Mouse (Mus musculus) liver, adult 2 months (tissue): ENCODE data around the gene G430095P16Rik. TPM values are rescaled to one million over a fixed set of nuclear protein-coding genes. Genes with fewer than 3 reads are reported as not detected.

Experiments
- DNase-seq: peaks from one replicate; pipeline ENCODE4 v3.0.0-alpha.2; 2011; ENCODE audit warnings: low read depth, low spot score; ENCODE audit errors: extremely low read depth
- H3K27ac ChIP-seq: fragments of 200-500 bp; replicated peaks from 2 replicates; pipeline ENCODE4 v1.5.1; 2012; ENCODE audit warnings: low read depth, mild to moderate bottlenecking, control low read depth, inconsistent platforms, low read length; ENCODE audit not compliant: insufficient read depth
- H3K27me3 ChIP-seq: fragments of 200-500 bp; 2 replicates; pipeline ENCODE4 v1.6.1; 2012; ENCODE audit warnings: mild to moderate bottlenecking, moderate library complexity, low read length, inconsistent platforms; ENCODE audit not compliant: control insufficient read depth, insufficient read depth
- H3K36me3 ChIP-seq: fragments of 200-500 bp; 2 replicates; pipeline ENCODE4 v1.6.1; 2012; ENCODE audit warnings: low read length, inconsistent platforms; ENCODE audit not compliant: control insufficient read depth, insufficient read depth
- H3K4me1 ChIP-seq: fragments of 200-500 bp; 2 replicates; pipeline ENCODE4 v1.6.1; 2011; ENCODE audit warnings: low read length; ENCODE audit not compliant: control insufficient read depth, insufficient read depth
- H3K4me3 ChIP-seq: fragments of 200-500 bp; 2 replicates; pipeline ENCODE4 v1.5.1; 2011; ENCODE audit warnings: low read depth, mild to moderate bottlenecking, control low read depth, low read length, moderate library complexity; ENCODE audit not compliant: insufficient read depth
- H3K79me2 ChIP-seq: fragments of 200-500 bp; 2 replicates; pipeline ENCODE4 v1.6.1; 2012; ENCODE audit warnings: inconsistent platforms, mild to moderate bottlenecking, low read length, moderate library complexity; ENCODE audit not compliant: control insufficient read depth, insufficient read depth
- H3K9ac ChIP-seq: fragments of 200-500 bp; 2 replicates; pipeline ENCODE4 v1.6.1; 2012; ENCODE audit warnings: low read depth, mild to moderate bottlenecking, control low read depth, inconsistent platforms, low read length
- CTCF ChIP-seq: fragments of 200-500 bp; IDR thresholded peaks from 2 replicates; pipeline ENCODE4 v1.5.1; 2011; ENCODE audit warnings: low read depth, low read length, control low read depth
- POLR2A ChIP-seq: fragments of 200-500 bp; IDR thresholded peaks from 2 replicates; pipeline ENCODE4 v1.6.1; 2011; ENCODE audit warnings: low read length, control low read depth; ENCODE audit not compliant: insufficient read depth; ENCODE audit errors: extremely low read depth
- WGBS: fragments of 180-500 bp; shearing (Covaris S2); methylation state at CpG from one replicate; pipeline ENCODE4 v1.1.7; 2018; 5-methylcytosine and 5-hydroxymethylcytosine counted together
- polyA plus RNA-seq: library from polyadenylated mRNA; depleted of rRNA; stranded (reverse); fragments of >200 nt; gene quantifications from 2 replicates; pipeline ENCODE4 v1.2.3, GENCODE M21; 2012
- total RNA-seq: library from RNA; depleted of rRNA; stranded (reverse); fragments of >200 nt; gene quantifications from 2 replicates; pipeline ENCODE4 v1.2.3, GENCODE M21; 2014

G430095P16Rik gene
- total and polyA plus RNA-seq, 2 experiments: not detected

GRCm38 (mm10) chr8:84732996-84733395 is 10.2 kb downstream of the G430095P16Rik start:
- WGBS: 72% methylated on average over 6 of the region's 6 CpGs
- no peak for DNase-seq
- Histone ChIP-seq H3K4me1 (peaks cover 20% of the 10 kb centered on the region), H3K27ac (no peak overlapping the region), H3K4me3 (no peak overlapping the region), H3K9ac (no peak overlapping the region; the same call in 1 of the 2 replicates), H3K36me3 (no peaks in the 10 kb centered on the region), H3K27me3 (no peaks in the 10 kb centered on the region), H3K79me2 (peaks cover 43% of the 10 kb centered on the region)
- no peak for TF ChIP-seq POLR2A
- no peak for TF ChIP-seq CTCF

- no peak for DNase-seq
- Histone ChIP-seq H3K79me2 (peaks cover 49% of the 10 kb centered on the region), H3K27ac (no peak overlapping the region), H3K4me1 (peaks cover 20% of the 10 kb centered on the region), H3K4me3 (no peak overlapping the region), H3K27me3 (no peaks in the 10 kb centered on the region), H3K36me3 (no peaks in the 10 kb centered on the region), H3K9ac (no peak overlapping the region)
- no peak for TF ChIP-seq POLR2A
- no peak for TF ChIP-seq CTCF
- WGBS: 94% methylated on average over 6 of the region's 6 CpGs
Observed at GRCm38 (mm10) chr8:84733959-84734358, 11.2 kb downstream of the G430095P16Rik start.

GRCm38 (mm10) chr8:84734680-84735079 is 11.9 kb downstream of the G430095P16Rik start:
- H3K9ac ChIP-seq: no peak overlapping the region
- H3K27me3 ChIP-seq: no peaks in the 10 kb centered on the region
- no peak overlapping the region for H3K27ac ChIP-seq
- H3K4me3 ChIP-seq: no peak overlapping the region
- TF ChIP-seq POLR2A (no peak), CTCF (no peak)
- peaks cover 20% of the 10 kb centered on the region for H3K4me1 ChIP-seq
- WGBS: 66% methylated on average over 2 of the region's 2 CpGs
- DNase-seq: no peak
- H3K36me3 ChIP-seq: no peaks in the 10 kb centered on the region
- H3K79me2 ChIP-seq: peaks cover 49% of the 10 kb centered on the region

GRCm38 (mm10) chr8:84735597-84735996 is 12.8 kb downstream of the G430095P16Rik start:
- DNase-seq: no peak
- 71% methylated on average over 2 of the region's 2 CpGs for WGBS
- Histone ChIP-seq H3K27ac (no peak overlapping the region), H3K9ac (no peak overlapping the region), H3K79me2 (peaks cover 49% of the 10 kb centered on the region), H3K4me1 (peaks cover 16% of the 10 kb centered on the region), H3K27me3 (no peaks in the 10 kb centered on the region), H3K36me3 (no peaks in the 10 kb centered on the region), H3K4me3 (no peak overlapping the region)
- TF ChIP-seq CTCF (no peak), POLR2A (no peak)

GRCm38 (mm10) chr8:84736521-84736920 is 13.7 kb downstream of the G430095P16Rik start:
- TF ChIP-seq CTCF (no peak), POLR2A (no peak)
- 98% methylated on average over 4 of the region's 4 CpGs for WGBS
- no peak for DNase-seq
- H3K27me3 ChIP-seq: no peaks in the 10 kb centered on the region
- H3K9ac ChIP-seq: no peak overlapping the region
- no peak overlapping the region for H3K4me3 ChIP-seq
- H3K27ac ChIP-seq: no peak overlapping the region
- H3K4me1 ChIP-seq: peaks cover 19% of the 10 kb centered on the region
- peaks cover 49% of the 10 kb centered on the region for H3K79me2 ChIP-seq
- no peaks in the 10 kb centered on the region for H3K36me3 ChIP-seq

- peak; percentile 99 for TF ChIP-seq CTCF
- no peak for TF ChIP-seq POLR2A
- WGBS: 20% methylated on average over 16 of the region's 16 CpGs
- DNase-seq: peak; percentile 53
- Histone ChIP-seq H3K79me2 (peaks cover 55% of the 10 kb centered on the region), H3K27me3 (no peaks in the 10 kb centered on the region), H3K9ac (peak overlapping the region; percentile 30), H3K4me3 (no peak overlapping the region), H3K4me1 (peaks cover 10% of the 10 kb centered on the region), H3K36me3 (no peaks in the 10 kb centered on the region), H3K27ac (no peak overlapping the region)
Observed at GRCm38 (mm10) chr8:84737608-84738007, 14.8 kb downstream of the G430095P16Rik start.
